Mouse (Mus musculus) heart, postnatal 14 days (tissue): ENCODE measurements around the gene Ucp3. TPM values are rescaled to one million over a fixed set of nuclear protein-coding genes. Genes with fewer than 3 reads are reported as not detected.
A peak's percentile ranks its signal among the peaks of the same experiment; 100 is the strongest.

Source experiments
- DNase-seq, 2 experiments: peaks; one replicate each; pipeline ENCODE4 v3.0.0; 2021 to 2022
- intact Hi-C: fragments of 180-260 bp; cut with DNase I; formaldehyde crosslinking; loops from one replicate; pipeline ENCODE4 v1.15.1; 2025
- total RNA-seq, 2 experiments: library from RNA; stranded (reverse); gene quantifications; 2 replicates each; pipeline ENCODE4 v1.2.3; 2021

The Ucp3 gene
- total RNA-seq, 2 experiments from 2014 or later = 50.0 to 74.5 TPM

DNA sequence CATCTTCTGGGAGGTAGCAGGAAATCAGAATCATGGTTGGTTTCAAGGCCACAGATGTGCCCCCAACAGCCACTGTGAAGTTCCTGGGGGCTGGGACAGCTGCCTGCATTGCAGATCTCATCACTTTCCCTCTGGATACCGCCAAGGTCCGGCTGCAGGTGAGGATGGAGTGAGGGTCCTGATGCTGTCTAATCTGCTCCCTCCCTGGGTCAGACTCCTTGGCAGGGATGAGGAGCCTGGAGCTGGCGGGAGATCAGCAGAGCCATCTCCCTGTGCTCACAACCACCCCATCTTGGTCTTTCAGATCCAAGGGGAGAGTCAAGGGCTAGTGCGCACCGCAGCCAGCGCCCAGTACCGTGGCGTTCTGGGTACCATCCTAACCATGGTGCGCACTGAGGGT is 24.0 kb downstream of the Ucp3 start:
- no peak for DNase-seq
- intact Hi-C loops = no loop called here

DNA sequence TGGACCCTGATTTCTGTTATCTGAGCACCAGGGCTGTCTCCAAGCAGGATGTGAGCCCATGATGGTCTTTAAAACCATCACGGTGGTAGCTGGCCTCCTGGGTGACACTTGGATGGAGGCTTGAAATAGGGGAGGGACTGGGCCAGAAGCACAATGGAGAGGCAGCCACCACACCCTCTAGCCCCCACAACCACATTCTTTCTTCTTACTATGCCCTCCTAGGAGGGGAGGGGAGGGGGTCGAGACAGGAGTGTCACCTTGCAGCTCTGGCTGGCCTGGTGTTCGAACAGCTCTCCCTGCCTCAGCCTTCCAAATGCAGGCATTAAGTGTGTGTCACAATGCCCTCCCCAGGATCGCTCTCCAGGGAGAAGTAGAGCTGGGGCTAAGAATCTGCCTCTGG is 24.6 kb downstream of the Ucp3 start:
- no peak for DNase-seq
- intact Hi-C loops = no loop called here

DNA sequence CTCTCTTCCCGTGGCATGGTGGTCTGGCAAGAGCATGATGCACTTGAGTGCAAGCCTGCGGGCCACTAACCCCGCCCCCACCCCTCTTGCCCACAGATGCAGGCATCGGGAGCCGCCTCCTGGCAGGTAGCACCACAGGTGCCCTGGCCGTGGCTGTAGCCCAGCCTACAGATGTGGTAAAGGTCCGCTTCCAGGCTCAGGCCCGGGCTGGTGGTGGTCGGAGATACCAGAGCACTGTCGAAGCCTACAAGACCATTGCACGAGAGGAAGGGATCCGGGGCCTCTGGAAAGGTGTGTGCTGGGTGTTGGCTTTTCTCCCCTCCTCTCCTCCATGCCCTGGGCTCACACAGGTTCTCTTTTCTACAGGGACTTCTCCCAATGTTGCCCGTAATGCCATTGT is 25.2 kb downstream of the Ucp3 start:
- DNase-seq = no peak
- intact Hi-C loops = no loop called here

DNA sequence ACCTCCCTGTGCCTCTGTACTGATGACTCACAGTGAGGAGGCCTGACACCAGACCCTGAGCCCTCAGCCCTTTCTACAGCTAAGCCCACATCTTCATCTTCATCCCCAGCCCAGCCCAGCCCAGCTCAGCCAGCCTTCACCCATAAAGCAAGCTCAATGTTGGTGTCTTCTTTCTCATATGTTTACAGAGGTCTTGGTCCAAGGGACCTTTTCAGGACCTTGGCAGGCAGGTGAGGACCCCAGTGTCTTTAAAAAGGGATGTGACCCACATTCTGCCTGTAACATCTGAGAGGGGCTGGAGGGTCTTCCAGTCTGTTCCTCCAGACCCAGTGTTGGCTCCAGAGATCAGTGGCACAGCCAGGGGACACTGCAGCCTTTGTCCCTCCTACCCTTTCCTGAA is 26.7 kb downstream of the Ucp3 start:
- no peak for DNase-seq
- intact Hi-C loops = no loop called here

DNA sequence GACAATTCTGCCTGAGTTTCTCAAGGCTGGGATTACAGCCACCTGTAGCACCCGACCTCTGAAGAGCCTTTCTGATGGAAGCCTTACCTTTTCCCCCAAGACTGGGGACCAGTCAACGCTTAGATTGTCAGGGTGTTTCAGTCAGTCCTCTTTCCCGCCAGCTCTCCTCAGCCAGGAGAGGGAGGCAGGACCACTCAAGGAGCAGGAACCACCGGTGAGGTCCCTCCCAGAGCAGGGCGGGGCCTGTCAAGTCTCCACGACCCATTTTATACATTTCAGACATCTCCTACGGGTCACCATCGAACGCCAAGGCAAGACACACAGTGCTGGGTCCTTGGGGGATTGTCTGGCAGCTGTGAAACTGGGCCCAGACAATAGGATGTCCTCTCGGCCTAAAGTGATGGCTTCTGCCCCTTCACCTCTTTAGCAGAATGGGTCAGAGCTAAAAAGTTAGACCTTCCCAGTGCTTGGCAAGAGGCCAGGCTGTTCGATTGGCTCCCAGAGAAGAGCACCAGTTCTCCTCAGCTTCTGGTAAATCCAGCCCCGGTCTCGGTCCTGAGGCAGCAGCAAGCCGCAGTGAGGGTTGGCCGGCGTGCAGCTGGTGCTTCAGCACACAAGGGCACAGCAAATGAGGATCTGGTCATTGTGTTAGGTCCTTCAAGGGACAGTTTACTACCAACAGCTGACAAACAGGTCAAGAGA is 27.6 kb downstream of the Ucp3 start:
- intact Hi-C loops = no loop called here
- DNase-seq = peak; percentile 40 to 46

DNA sequence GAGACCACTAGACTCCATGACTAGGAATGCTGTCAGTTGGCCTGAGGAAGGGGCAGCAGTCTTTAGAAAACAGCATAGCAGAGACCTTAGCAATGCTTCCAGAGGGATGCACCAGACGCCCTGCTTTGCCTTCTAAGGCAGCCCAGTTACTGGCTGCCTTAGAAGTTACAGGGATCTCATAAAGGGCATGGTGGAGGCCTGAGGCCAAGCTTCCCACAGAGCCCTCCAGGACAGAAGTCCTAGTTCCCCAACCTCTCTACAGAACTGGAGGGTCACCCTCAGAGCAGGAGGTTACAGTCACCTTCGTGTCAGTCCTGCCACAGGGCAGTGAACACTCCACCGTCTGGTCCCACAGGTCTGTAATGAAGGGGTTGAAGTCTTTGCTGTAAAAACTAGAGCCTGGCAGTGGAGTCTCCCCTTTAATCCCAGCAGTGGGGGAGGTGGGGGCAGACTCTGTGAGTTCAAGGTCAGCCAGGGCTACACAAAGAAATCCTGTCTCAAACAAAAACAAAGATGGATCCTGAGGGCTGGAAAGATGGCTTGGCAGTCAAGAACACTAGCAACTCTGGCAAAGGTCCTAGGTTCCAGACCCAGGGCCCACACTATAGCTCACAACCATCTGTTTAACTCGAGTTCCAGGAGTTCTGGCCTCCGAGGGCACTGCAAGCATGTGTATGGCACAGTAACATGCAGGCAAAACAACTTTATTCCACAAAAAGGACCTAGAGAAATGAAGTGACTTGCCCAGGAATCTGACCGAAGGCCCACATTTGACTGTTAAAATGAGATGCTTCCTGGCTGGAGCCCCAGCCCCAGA is 28.4 kb downstream of the Ucp3 start:
- DNase-seq = peak in 1 of 2 experiments; percentile 22

DNA sequence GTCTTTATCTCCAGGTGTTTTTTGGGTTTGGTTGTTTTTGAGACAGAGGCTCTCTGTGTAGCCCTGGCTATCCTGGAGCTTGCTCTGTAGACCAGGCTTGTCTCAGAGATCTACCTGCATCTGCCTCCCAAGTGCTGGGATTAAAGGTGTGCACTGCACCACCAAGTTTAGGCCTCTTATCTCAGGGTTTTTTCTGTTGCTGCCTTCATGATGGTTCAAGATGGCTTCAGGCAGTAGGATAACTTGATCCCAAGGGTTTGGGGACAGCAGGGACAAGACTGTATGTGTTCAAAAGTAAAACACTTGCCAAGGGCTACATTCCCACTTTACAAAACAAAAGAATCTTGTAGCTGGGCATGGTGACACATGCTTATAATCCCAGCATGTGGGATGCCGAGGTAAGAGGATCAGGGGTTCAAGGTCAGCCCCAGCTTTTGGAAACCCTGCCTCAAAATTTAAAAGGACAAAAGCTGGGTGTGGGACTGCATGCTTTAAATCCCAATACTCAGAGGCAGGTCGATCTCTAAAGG is 29.1 kb downstream of the Ucp3 start:
- intact Hi-C loops = no loop called here

More for the DNA sequence above, 28.4 kb downstream of the Ucp3 start:
- intact Hi-C loops = no loop called here

DNA sequence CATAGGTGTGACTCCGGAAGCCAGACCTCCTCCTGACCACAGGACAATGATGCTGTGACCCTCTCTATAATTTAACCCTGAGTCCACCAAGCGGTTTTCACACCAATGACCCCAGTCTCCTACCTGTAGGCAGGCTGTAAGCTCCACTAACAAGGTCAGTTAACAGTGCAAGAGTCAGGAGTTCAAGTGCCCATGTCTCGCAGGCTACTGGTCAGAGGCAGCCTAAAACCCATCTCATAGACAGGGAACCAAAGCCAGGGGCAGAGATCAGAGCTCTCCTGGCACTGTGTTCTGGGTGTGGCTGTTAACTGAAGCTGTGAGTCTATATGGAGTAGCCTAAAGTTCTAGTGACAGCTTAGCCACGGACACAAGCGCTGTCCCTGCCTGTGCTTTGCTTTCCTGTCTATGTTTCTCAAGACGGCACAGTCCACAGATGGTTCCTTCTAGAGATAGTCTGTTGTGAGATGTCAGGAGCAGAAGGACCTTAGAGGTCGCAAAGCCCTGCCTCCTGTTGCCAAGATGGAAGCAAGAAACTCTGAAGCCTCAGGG is 29.7 kb downstream of the Ucp3 start:
- intact Hi-C loops = no loop called here

More for the DNA sequence above, 29.1 kb downstream of the Ucp3 start:
- no peak for DNase-seq

DNA sequence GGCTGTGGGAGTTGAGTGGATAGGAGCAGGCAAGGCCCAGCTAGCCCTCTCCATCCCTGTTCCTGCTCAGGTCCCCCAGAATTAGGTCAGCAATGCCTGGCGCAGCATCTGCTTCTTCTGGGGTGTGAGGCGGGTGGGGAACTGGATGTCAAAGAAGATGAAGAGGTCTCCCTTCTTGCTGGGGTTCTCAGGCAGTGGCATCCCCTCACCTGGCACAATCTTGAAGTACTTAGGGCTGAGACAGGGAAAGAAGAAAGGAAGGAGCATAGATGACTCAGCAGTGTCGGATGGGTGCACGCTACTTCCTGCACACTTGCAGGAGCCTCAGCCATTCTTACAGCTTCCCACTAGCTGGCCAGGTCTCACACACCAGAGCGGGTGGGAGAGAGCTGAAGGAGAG is 30.3 kb downstream of the Ucp3 start:
- intact Hi-C loops = no loop called here
- no peak for DNase-seq

More for the DNA sequence above, 29.7 kb downstream of the Ucp3 start:
- DNase-seq = peak in 1 of 2 experiments; percentile 17

DNA sequence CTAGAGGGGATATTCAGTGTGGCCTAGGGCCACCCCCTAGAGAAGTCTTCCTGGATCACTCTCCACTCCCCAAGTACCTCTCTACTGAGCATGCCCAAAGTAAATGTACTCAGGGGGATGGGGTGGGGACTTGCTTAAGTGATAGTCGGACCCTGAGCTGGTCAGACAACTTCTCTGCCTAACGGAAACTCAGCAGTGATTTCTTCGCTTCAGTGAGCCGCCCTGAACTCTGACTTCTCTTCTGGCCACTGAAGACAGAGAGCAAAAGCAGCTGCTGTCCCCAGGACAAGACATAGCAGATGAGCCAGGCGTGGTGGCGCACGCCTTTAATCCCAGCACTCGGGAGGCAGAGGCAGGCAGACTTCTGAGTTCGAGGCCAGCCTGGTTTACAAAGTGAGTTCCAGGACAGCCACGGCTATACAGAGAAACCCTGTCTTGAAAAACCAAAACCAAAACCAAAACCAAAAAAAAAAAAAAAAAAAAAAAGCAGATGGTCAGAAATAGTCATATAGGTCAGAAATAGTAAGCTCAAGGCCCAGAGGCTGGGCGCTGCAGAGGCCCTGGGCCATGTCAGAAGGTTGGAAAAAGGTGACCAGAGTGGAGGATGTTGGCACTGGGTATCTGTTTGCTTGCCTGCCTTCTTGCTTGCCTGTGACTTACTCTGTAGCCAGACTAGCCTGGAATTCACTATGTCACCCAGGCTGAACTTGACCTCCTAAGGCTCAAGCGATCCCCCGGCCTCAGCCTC is 32.1 kb downstream of the Ucp3 start:
- no peak for DNase-seq
- intact Hi-C loops = no loop called here

DNA sequence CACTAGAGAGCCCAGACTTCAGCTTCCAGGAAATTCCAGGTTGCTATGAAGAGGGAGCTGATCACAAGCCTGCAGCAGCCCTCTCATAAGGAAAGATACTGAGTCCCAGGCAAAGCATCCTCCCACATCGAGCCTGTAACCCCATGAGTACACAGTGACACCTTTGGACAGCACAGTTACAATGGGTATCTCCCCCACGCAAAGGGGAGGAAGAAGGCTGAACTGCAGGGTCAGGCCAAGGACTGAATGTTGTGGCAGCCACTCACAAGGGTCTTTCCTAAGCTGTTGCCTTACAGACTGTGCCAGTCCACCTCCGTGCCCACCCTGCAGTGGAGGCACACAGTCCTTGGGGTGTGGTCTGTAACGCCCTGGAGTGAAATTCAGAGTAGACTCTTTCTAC is 33.7 kb downstream of the Ucp3 start:
- DNase-seq = no peak
- intact Hi-C loops = no loop called here

DNA sequence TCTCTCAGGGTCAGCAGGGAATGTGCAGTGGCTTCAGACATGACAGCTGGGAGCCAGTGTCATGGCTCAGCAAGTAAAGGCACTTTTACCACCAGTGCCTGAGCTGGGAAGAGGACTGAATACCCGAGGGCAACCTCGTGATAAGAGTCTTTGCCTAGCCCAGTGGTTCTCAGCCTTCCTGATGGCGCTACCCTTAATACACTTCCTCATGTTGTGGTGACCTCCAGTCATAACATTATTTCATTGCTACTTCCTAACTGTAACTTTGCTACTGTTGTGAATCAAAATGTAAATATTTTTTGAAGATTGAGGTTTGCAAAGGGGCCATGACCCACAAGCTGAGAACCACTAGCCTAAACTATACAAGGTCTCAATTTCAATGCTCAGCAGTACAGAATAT is 35.9 kb downstream of the Ucp3 start:
- intact Hi-C loops = no loop called here
- no peak for DNase-seq

DNA sequence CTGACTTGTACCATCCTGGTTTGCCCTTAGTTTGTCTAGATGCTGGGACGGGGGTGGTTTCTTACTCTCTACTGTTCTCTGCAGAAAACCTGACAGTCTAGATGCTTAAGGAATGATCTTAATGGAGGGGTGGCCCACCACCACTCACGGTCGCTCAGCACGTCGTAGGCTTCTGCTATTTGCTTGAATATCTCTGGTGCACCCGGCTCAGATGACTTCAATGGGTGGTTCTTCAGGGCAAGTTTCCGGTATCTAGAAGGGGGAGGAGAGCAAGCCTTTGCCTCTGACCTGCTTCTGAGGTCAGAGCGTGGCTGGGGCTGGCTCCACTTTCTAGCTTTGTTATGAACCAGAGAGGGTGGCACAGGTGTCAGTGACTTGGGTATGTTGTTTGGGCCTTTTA is 38.8 kb downstream of the Ucp3 start:
- intact Hi-C loops = no loop called here
- no peak for DNase-seq

DNA sequence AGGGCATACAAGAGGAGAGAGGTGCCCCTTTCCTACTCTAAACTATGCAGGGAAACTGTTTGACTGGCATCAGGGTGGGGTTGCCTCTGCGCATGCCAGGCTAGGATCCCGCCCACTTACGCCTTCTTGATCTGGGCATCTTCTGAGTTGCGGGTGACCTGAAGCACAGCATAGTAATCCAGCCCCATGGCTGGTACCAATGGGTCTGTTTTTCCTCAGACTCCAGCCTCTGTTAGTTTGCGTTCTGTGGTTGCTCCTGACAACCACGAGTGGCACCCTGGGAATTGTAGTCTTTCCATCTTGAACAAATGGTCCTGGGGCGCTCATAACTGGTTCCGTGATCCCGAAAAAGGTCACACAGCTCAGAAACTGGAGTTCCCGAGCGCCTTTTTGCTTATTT is 41.8 kb downstream of the Ucp3 start, which contains the start of gene Dnajb13:
Gene Dnajb13, minus strand, starts transcription at position 388 of the 400 bp plus-strand sequence.
- intact Hi-C loops = no loop called here
- DNase-seq = no peak

DNA sequence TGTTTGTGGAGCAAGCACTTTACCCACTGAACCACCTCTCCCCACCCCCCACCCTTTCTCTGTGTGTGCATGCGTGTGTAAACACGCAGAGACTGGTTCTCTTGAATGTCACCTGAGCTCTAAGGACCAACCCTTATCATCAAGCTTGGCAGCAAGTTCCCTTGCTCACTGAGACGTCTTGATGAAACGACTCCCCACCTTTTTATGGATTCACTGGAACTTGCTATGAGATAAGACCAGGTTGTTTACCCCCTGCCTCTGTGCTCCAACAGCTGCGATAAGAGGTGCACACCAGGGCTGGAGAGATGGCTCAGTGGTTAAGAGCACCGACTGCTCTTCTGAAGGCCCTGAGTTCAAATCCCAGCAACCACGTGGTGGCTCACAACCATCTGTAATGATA is 47.4 kb downstream of the Ucp3 start:
- intact Hi-C loops = loop anchor here (1.0 to 10.0 kb wide), 3 partner anchors 143 to 295 kb away; no protein-coding TSS in a partner anchor

DNA sequence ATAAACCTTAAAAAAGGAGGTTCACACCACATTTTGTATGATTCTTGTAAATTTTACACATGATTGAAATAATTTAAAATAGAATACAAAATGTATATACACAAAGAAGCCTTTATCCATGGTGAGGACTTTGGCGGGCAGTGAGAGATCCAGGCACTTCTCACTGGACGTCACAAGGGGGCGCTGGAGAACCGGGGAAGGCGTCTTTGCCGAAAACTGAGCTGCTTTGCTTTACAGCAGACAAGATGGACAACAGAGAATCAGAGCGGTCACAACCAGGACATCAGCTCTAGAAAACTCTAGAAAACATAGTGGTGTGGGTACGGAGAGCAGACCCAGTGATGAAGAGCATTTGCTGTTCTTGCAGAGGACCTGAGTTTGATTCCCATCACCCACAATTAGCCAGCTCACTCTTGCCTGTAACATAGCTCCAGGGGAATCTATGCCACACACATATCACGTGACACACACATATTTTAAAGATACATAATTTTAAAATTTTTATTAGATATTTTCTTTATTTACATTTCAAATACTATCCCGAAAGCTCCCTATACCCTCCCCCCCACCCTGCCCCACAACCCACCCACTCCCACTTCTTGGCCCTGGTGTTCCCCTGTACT is 48.0 kb downstream of the Ucp3 start:
- peak; percentile 87 to 94 for DNase-seq
- intact Hi-C loops = loop anchor here (1.0 to 10.0 kb wide), 3 partner anchors 143 to 294 kb away; no protein-coding TSS in a partner anchor

More for the DNA sequence above, 47.4 kb downstream of the Ucp3 start:
- no peak for DNase-seq

DNA sequence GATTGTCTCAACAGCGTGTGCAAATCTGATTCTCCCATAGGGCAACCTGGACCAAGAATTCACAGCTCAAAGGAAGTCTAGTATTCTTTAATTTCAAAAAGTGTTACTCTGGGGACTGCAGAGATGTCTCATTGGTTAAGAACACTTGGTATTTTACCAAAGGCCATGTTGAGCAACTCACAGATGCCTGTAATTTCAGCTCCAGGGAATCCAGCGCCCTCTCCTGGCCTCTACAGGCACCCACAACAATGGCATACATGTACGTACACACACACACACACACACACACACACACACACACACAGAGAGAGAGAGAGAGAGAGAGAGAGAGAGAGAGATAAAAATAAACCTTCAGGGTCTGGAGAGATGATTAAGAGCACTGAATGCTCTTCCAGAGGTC is 49.4 kb downstream of the Ucp3 start:
- intact Hi-C loops = loop anchor here (2.0 to 10.0 kb wide), 3 partner anchors 115 to 293 kb away; no protein-coding TSS in a partner anchor
- no peak for DNase-seq

DNA sequence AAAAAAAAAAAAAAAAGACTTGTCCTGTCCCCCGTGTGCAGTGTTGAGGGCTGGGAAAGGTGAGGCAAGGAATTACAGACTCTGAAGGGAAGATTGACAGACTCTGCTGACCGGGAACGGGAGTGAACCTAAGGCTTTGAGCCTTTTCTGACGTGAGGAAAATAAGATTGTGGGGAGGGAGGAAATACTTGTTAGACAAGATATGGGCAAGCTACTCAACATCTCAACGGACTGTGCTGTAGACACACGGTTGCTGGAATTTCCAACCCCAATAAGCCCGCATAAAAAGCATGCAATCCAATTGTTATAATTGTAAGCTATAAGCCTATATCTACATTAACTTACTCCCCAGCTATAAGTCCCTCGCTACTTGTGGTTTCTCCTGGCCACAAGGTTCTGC is 51.9 kb downstream of the Ucp3 start:
- intact Hi-C loops = loop anchor here (5.0 to 10.0 kb wide), 2 partner anchors 158 to 290 kb away; no protein-coding TSS in a partner anchor
- DNase-seq = no peak

DNA sequence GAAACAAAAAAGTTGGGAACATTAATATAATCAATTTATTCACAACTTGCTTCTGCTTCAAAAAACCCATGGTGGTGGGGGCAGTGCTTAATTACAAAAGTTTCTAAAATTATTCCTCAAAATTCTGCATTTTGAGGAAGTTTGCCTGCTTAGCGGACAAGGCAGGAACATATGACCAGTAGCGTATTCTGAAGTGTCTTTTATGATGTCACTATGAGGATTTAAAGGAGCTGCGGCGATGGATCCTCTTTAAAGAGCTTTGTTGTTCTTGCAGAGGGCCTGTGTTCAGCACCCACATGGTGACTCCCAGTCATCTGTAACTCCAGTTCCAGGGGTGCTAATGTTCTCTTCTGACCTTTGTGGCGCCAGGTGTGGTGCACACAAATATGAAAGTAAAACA is 58.0 kb downstream of the Ucp3 start:
- intact Hi-C loops = no loop called here
- no peak for DNase-seq

DNA sequence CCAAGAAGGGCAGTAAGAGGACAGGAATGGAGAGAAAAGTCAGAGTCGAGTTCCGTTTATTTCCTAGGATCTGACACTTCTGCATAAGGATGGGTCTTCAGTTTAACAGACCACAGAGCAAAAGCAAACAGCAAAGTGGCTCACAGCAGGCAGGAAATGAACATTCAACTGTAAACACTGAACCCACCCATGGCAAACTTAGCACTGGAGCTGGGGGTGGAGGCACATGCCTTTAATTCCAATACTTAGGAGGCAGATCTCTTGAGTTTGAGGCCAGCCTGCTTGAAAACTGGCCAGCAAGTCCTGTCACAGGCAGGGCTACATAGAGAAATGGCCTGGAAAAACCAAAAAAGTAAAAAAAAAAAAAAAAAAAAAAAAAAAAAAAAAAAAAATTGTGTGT is 60.7 kb downstream of the Ucp3 start:
- intact Hi-C loops = no loop called here
- DNase-seq = no peak
